Comparison of ENCODE assay signal across 8 mouse cellular contexts in the genomic region with DNA sequence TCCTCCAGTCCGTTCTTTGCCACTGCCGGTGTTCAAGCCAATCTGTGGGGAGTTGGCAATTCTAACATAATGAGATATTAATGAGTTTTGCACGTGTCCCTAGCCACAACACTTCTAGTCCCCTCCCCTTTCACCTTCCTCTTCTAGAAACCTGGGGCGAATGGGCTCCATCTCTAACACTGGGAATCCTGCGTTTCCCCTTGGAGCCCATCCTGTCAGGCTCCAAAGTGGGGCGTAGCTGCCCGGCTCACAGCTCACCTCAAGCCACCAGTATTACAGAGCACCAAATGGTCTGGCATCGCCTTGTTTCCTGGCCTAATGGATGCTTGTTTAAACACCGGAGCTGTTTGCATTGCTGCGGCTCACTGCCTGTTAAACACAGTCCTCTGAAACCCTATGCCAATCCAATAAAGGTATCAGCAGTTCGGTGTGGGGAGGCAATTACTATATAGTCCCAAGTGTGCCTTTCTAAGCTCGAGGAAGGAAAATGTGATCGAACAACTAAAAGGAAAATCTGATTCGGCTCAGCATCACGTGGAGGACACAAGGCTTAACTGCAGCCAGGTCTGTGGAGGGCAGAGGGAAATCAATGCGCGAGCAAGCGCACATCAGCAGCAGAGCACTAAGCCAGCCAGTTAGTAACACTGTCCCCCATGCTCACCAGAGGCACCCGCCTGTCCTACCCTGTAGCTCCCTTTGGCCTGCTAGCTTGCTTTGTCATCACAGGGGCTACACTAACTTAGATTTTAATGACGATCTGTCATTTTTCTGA.
A peak's percentile ranks its signal among the peaks of the same experiment; 100 is the strongest.
DNase-seq lines count a peak whose midpoint lies in the region; ATAC-seq and TF ChIP-seq lines count a peak whose summit lies in the region.

No protein-coding gene starts in this region.

- no peaks in the 10 kb centered on the region for H3K27me3 ChIP-seq in forebrain, embryonic 12.5 days
- no peaks in the 10 kb centered on the region for H3K27me3 ChIP-seq in limb, embryonic 15.5 days
- H3K27me3 ChIP-seq in stomach, embryonic 15.5 days (replicated peaks) = no peaks in the 10 kb centered on the region

- DNase-seq in left cerebral cortex, postnatal 4 days = peak; percentile 43
- no peak for DNase-seq in left cerebral cortex, adult 2 months (ENCODE audit: extremely low spot score in 1 of 2, low spot score in 2 of 2)
- DNase-seq in ovary, postnatal 14 days (ENCODE audit: low spot score) = no peak
- DNase-seq in urinary bladder, postnatal 14 days (ENCODE audit: low spot score) = no peak
- DNase-seq in c-Kit-positive CD71-positive TER-119-positive erythroid progenitor cells, embryonic 14.5 days (ENCODE audit: low spot score) = no peak

- H3K4me2 ChIP-seq in forebrain, embryonic 12.5 days = peak overlapping the region; percentile 51
- H3K4me2 ChIP-seq in limb, embryonic 15.5 days = peak overlapping the region; percentile 37
- peak overlapping the region; percentile 47 for H3K4me2 ChIP-seq in stomach, embryonic 15.5 days

- TF ChIP-seq CTCF in left cerebral cortex, adult 2 months (IDR thresholded peaks at IDR 0.05) = no peak

- no peaks in the 10 kb centered on the region for H3K36me3 ChIP-seq in forebrain, embryonic 12.5 days (replicated peaks)
- no peaks in the 10 kb centered on the region for H3K36me3 ChIP-seq in limb, embryonic 15.5 days
- H3K36me3 ChIP-seq in stomach, embryonic 15.5 days = no peaks in the 10 kb centered on the region

- intact Hi-C loops in left cerebral cortex, postnatal 4 days (cut with DNase I) = loop anchor here (5.0 kb wide), 1 partner anchor 218 kb away; a partner anchor contains a TSS
- intact Hi-C loops in left cerebral cortex, adult 2 months (cut with DNase I) = loop anchor here (5.0 to 10.0 kb wide), 5 partner anchors 102 to 308 kb away; no protein-coding TSS in a partner anchor

- H3K4me3 ChIP-seq in left cerebral cortex, adult 2 months = no peak overlapping the region
- no peak overlapping the region for H3K4me3 ChIP-seq in forebrain, embryonic 12.5 days (replicated peaks)
- 0 out of 2 replicates have a peak overlapping the region, but pooled peaks have one; percentile 0 for H3K4me3 ChIP-seq in limb, embryonic 15.5 days
- peak overlapping the region; percentile 12; the same call in 1 of the 2 replicates for H3K4me3 ChIP-seq in stomach, embryonic 15.5 days (replicated peaks)

- peak overlapping the region; percentile 30; the same call in 1 of the 2 replicates for H3K9ac ChIP-seq in forebrain, embryonic 12.5 days
- no peak overlapping the region for H3K9ac ChIP-seq in limb, embryonic 15.5 days
- H3K9ac ChIP-seq in stomach, embryonic 15.5 days = no peak overlapping the region

- H3K4me1 ChIP-seq in forebrain, embryonic 12.5 days = peaks cover 34% of the 10 kb centered on the region
- peaks cover 26% of the 10 kb centered on the region for H3K4me1 ChIP-seq in limb, embryonic 15.5 days
- peaks cover 22% of the 10 kb centered on the region for H3K4me1 ChIP-seq in stomach, embryonic 15.5 days

- 6% methylated on average over 20 of the region's 20 CpGs for WGBS in forebrain, embryonic 12.5 days
- 12% methylated on average over 20 of the region's 20 CpGs for WGBS in limb, embryonic 15.5 days
- WGBS in stomach, embryonic 15.5 days = 19% methylated on average over 20 of the region's 20 CpGs

- H3K27ac ChIP-seq in left cerebral cortex, adult 2 months = no peak overlapping the region; the same call in 1 of the 2 replicates
- peak overlapping the region; percentile 80 for H3K27ac ChIP-seq in forebrain, embryonic 12.5 days
- 0 out of 2 replicates have a peak overlapping the region, but pooled peaks have one; percentile 2 for H3K27ac ChIP-seq in limb, embryonic 15.5 days
- peak overlapping the region; percentile 63 for H3K27ac ChIP-seq in stomach, embryonic 15.5 days

- no peaks in the 10 kb centered on the region for H3K9me3 ChIP-seq in forebrain, embryonic 12.5 days
- no peaks in the 10 kb centered on the region for H3K9me3 ChIP-seq in limb, embryonic 15.5 days
- H3K9me3 ChIP-seq in stomach, embryonic 15.5 days = no peaks in the 10 kb centered on the region

- peak; percentile 74 for ATAC-seq in forebrain, embryonic 12.5 days (ENCODE audit: low FRiP score)
- 0 out of 2 replicates have a peak, but pooled peaks have one; percentile 36 for ATAC-seq in limb, embryonic 15.5 days (ENCODE audit: insufficient number of reproducible peaks, low FRiP score, low TSS enrichment, low read depth)
- ATAC-seq in stomach, embryonic 15.5 days (ENCODE audit: insufficient read depth, low FRiP score, low read depth) = peak; percentile 65

Comparison
In these comparisons a context has a peak if more than half of its experiments do, and no peak if none do; other contexts are left out.
1. H3K4me3 ChIP-seq: peak in limb, embryonic 15.5 days (single experiment) and stomach, embryonic 15.5 days (single experiment); none in left cerebral cortex, adult 2 months (single experiment) and forebrain, embryonic 12.5 days (single experiment).
2. Peak in every context shown above with its lines, with median percentiles within 50 percentile points of each other: ATAC-seq and H3K4me2 ChIP-seq.